Mouse (Mus musculus) gastrocnemius, adult 2 months (tissue): ENCODE measurements around the gene Tcn2. TPM values are rescaled to one million over a fixed set of nuclear protein-coding genes. Genes with fewer than 3 reads are reported as not detected.
A peak's percentile ranks its signal among the peaks of the same experiment; 100 is the strongest.

Experiments
- DNase-seq: peaks from one replicate; pipeline ENCODE4 v3.0.0; 2022
- H3K27ac ChIP-seq: fragments of 200-600 bp; 2 replicates; pipeline ENCODE4 v1.8.1; 2022; ENCODE audit warnings: mild to moderate bottlenecking
- H3K4me3 ChIP-seq: fragments of 200-600 bp; 2 replicates; pipeline ENCODE4 v1.8.1; 2022; ENCODE audit warnings: mild to moderate bottlenecking, moderate library complexity
- CTCF ChIP-seq: fragments of 200-600 bp; IDR thresholded peaks from 2 replicates; pipeline ENCODE4 v1.8.1; 2022; ENCODE audit warnings: antibody characterized with exemption, mild to moderate bottlenecking, moderate library complexity
- intact Hi-C: fragments of 180-260 bp; cut with DNase I; formaldehyde crosslinking; loops from one replicate; pipeline ENCODE4 v1.15.1; 2025
- long read RNA-seq, 2 experiments: library from polyadenylated mRNA; stranded (forward); transcript quantifications; one replicate each; pipeline ENCODE4 v2.0.0; 2021
- total RNA-seq, 2 experiments: library from RNA; stranded (reverse); gene quantifications; 2 replicates each; pipeline ENCODE4 v1.2.3; 2021

Gene Tcn2
- 10 to 100 TPM; 11.9 to 18.2 TPM for total RNA-seq
- long read RNA-seq, experiment 1, partial matches to known transcripts = 4 of 11 reads
- long read RNA-seq, experiment 1, other reads (novel, unspliced or antisense) = 2 of 11 reads
- long read RNA-seq, experiment 2, transcript Tcn2-203 (10 exons, 1,949 nt) = major isoform, 5 of 17 reads
- long read RNA-seq, experiment 2, partial matches to known transcripts = 4 of 17 reads
- long read RNA-seq, experiment 2, other reads (novel, unspliced or antisense) = 4 of 17 reads

GRCm38 (mm10) chr11:3931511-3932211 is at the start of gene Tcn2:
Gene Tcn2 (minus strand): TSS chr11:3932159.
- Histone ChIP-seq H3K27ac (peak within 1 kb of the TSS; percentile 70), H3K4me3 (peak within 1 kb of the TSS; percentile 76)
- no peak for TF ChIP-seq CTCF
- DNase-seq = peak; percentile 92
- intact Hi-C loops = no loop called here

GRCm38 (mm10) chr11:3981536-3981935 is 49.6 kb upstream of the Tcn2 start:
- DNase-seq = no peak
- TF ChIP-seq CTCF = no peak
- Histone ChIP-seq H3K27ac (no peak overlapping the region), H3K4me3 (no peak overlapping the region)
- intact Hi-C loops = no loop called here

- no peak overlapping the region for H3K4me3 ChIP-seq
- no peak overlapping the region for H3K27ac ChIP-seq
- DNase-seq = no peak
- intact Hi-C loops = no loop called here
- TF ChIP-seq CTCF = no peak
Observed at GRCm38 (mm10) chr11:3978421-3978820, 46.5 kb upstream of the Tcn2 start.

- intact Hi-C loops = no loop called here
- Histone ChIP-seq H3K27ac (no peak within 1 kb of the TSS), H3K4me3 (no peak within 1 kb of the TSS)
- DNase-seq = no peak
- TF ChIP-seq CTCF = no peak
Observed at GRCm38 (mm10) chr11:3976678-3977077, 44.7 kb upstream of the Tcn2 start, which contains the start of gene 4930556J24Rik. Gene 4930556J24Rik (minus strand): TSS chr11:3976778.

GRCm38 (mm10) chr11:3974311-3974710 is 42.4 kb upstream of the Tcn2 start:
- H3K4me3 ChIP-seq = no peak overlapping the region
- intact Hi-C loops = no loop called here
- TF ChIP-seq CTCF = no peak
- DNase-seq = no peak
- no peak overlapping the region for H3K27ac ChIP-seq

- H3K4me3 ChIP-seq = no peak overlapping the region
- intact Hi-C loops = no loop called here
- DNase-seq = no peak
- TF ChIP-seq CTCF = no peak
- H3K27ac ChIP-seq = no peak overlapping the region
Observed at GRCm38 (mm10) chr11:3973081-3973480, 41.1 kb upstream of the Tcn2 start.

GRCm38 (mm10) chr11:3970361-3970760 is 38.4 kb upstream of the Tcn2 start:
- TF ChIP-seq CTCF = no peak
- H3K4me3 ChIP-seq = no peak overlapping the region
- H3K27ac ChIP-seq = no peak overlapping the region
- DNase-seq = no peak
- intact Hi-C loops = no loop called here

- intact Hi-C loops = no loop called here
- peak; percentile 14; the same call in 1 of the 2 replicates for TF ChIP-seq CTCF
Observed at GRCm38 (mm10) chr11:3969837-3970236, 37.9 kb upstream of the Tcn2 start.

GRCm38 (mm10) chr11:3964416-3965172 is 32.6 kb upstream of the Tcn2 start:
- H3K4me3 ChIP-seq = peak overlapping the region; percentile 98
- DNase-seq = no peak
- no peak for TF ChIP-seq CTCF
- H3K27ac ChIP-seq = peak overlapping the region; percentile 94
- intact Hi-C loops = no loop called here

More at GRCm38 (mm10) chr11:3969837-3970236, 37.9 kb upstream of the Tcn2 start:
- DNase-seq = no peak
- no peak overlapping the region for H3K4me3 ChIP-seq
- no peak overlapping the region for H3K27ac ChIP-seq

GRCm38 (mm10) chr11:3963610-3964415 is 31.9 kb upstream of the Tcn2 start, which contains the start of gene Pes1:
Gene Pes1 (plus strand): TSS chr11:3963975.
- TF ChIP-seq CTCF = no peak
- DNase-seq = peak; percentile 83
- intact Hi-C loops = no loop called here
- H3K27ac ChIP-seq = peak within 1 kb of the TSS; percentile 94
- peak within 1 kb of the TSS; percentile 98 for H3K4me3 ChIP-seq

- Histone ChIP-seq H3K27ac (peak overlapping the region; percentile 94), H3K4me3 (peak overlapping the region; percentile 98)
- intact Hi-C loops = no loop called here
- no peak for TF ChIP-seq CTCF
- no peak for DNase-seq
Observed at GRCm38 (mm10) chr11:3963155-3963554, 31.2 kb upstream of the Tcn2 start.

- no peak for TF ChIP-seq CTCF
- Histone ChIP-seq H3K4me3 (no peak overlapping the region), H3K27ac (no peak overlapping the region)
- no peak for DNase-seq
- intact Hi-C loops = no loop called here
Observed at GRCm38 (mm10) chr11:3961761-3962160, 29.8 kb upstream of the Tcn2 start.
